Mouse (Mus musculus) mouse embryonic stem cell (cell line): ENCODE measurements around the gene Gusb.

Experiments
- in situ Hi-C, 2 experiments: fragments of 300-500 bp; cut with MboI; formaldehyde crosslinking; loops; 1 replicate in 1 of 2; 3 replicates in 1 of 2; pipeline ENCODE4 v1.14.3; 2019 to 2020; ENCODE audit warnings: low sequenced_read_pairs in 2 of 2, low pct_unique_long_range_greater_than_20kb in 1 of 2, mixed read lengths in 1 of 2; ENCODE audit not compliant: unreplicated experiment in 1 of 2

Gusb gene

DNA sequence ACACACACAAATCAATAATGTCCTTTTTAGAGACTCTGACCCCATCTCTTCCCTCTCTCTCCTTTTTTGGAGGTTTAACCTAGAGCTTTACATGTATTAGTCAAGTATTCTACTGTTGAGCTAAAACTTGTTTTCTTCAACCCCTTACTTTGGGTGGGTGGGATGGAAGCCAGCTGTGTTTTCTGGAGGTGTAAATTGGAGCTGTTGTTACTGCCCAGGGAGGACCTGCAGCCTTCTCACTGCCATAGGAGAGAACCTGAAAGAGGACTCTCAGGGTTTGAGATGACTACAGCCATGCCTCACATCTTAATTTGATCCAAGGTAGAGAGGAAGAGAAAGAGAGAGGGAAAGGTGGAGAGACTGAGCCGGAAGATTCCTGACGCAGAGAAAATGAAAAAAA lies 62.6 kb downstream of the Gusb start:
- in situ Hi-C loops: no loop called here
